Mouse (Mus musculus): ENCODE results near the gene Aco1. TPM values are rescaled to one million over a fixed set of nuclear protein-coding genes. Genes with fewer than 3 reads are reported as not detected.

The Aco1 gene
- polyA plus RNA-seq, 1 experiment: 28.7 TPM

DNA sequence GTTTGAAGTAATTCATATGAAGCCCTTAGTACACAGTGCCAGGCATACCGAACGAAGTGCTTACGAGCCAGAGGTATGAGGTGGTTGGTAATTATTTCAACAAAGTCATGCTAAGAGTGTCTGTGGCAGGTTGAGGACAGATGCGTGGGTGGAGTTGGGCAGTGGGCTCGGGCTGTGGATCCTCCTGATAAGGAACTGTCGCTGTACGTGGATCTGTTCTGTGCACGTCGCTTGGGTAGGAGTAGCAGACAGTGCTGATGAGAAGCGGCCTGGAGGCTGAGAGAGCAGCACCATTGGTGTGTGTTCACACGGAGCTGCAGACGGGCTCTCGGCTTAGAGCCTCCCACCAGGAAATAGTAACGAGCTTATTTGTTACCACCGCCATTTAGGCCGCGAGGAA lies 35.7 kb downstream of the Aco1 start:
- H3K4me3 ChIP-seq (ENCODE audit: insufficient read depth, low read length): no peak overlapping the region
- no peak overlapping the region for H3K27ac ChIP-seq (ENCODE audit: insufficient read depth, low read length)
- no peaks in the 10 kb centered on the region for H3K4me1 ChIP-seq (ENCODE audit: control insufficient read depth, insufficient read depth, low read length)
- no peak for TF ChIP-seq CTCF (IDR thresholded peaks at IDR 0.05; ENCODE audit: extremely low read depth, insufficient read depth, low read length)

DNA sequence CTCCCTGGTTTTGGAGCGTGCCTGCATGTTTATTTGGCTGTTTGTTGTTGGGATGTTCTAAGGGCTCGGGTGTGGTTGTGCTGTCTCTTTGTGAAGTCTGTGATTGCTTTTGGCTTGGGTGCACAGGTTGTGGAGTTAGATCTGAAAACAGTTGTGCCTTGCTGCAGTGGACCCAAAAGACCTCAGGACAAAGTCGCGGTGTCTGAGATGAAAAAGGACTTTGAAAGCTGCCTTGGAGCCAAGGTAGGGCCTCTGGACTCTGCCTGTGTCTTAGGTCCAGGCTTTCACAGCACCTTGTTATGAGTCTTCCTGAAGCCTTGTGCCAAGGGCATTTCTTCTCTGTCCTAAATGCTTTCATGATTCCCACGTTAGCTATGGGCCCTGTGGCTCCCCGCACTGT lies 37.2 kb downstream of the Aco1 start:
- TF ChIP-seq CTCF (IDR thresholded peaks at IDR 0.05; ENCODE audit: extremely low read depth, insufficient read depth, low read length) (no peak), POLR2A (IDR thresholded peaks at IDR 0.05; ENCODE audit: extremely low read depth, insufficient read depth, low read length) (no peak)
- no peak overlapping the region for H3K27ac ChIP-seq (ENCODE audit: insufficient read depth, low read length)

DNA sequence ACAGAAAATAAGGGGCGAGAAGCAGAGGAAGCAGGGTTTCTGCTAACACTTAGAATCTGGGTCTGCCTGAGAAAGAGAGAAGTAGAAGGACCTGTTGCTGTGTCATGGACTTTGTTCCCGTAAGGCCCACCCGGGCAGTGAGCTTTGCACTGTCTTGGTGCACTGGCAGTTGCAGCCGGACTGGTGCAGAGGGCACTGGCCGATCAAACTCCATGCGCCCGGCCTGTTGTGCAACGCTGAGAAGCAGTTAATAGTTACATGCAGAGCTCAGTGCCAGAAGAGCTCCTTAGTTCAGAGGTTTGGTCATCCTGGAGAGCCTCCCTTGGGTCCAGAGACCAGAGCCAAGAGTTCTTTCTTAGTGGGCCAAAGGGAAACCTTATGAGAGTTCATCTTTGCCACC lies 38.8 kb downstream of the Aco1 start:
- H3K4me1 ChIP-seq (ENCODE audit: control insufficient read depth, insufficient read depth, low read length): no peaks in the 10 kb centered on the region
- no peak overlapping the region for H3K4me3 ChIP-seq (ENCODE audit: insufficient read depth, low read length)
- no peak overlapping the region for H3K27ac ChIP-seq (ENCODE audit: insufficient read depth, low read length)
- TF ChIP-seq POLR2A (IDR thresholded peaks at IDR 0.05; ENCODE audit: extremely low read depth, insufficient read depth, low read length) (no peak), CTCF (IDR thresholded peaks at IDR 0.05; ENCODE audit: extremely low read depth, insufficient read depth, low read length) (no peak)

More for the DNA sequence above, 37.2 kb downstream of the Aco1 start:
- no peak overlapping the region for H3K4me3 ChIP-seq (ENCODE audit: insufficient read depth, low read length)
- H3K4me1 ChIP-seq (ENCODE audit: control insufficient read depth, insufficient read depth, low read length): no peaks in the 10 kb centered on the region

DNA sequence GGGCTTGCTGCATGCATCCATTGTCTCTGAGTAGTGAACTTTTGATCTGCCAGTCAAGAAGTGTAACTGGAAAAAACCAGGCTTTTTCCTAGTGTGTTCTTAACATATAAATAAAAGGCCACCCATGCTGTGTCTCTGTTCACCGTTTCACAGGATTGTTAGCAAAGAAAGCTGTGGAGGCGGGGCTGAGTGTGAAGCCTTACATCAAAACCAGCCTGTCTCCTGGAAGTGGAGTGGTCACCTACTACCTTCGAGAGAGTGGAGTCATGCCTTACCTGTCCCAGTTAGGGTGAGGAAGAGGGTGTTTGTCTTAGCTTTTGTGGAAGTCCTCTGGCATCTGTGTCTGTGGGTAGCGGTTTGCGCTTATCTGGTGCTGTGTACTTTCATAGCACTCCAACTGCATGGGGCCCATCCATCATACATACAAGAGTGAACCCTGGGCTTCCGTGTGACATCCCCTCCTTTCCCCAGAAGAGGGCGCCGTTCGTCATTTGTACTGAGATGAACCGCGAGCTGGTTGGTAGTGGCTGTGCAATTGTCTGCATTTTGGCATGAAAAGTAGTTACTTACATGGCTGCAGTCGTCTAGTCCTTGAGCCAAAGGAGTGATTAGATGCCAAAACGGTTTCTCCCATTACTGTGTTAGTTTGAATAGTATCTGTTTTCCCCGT lies 39.9 kb downstream of the Aco1 start:
- TF ChIP-seq POLR2A (IDR thresholded peaks at IDR 0.05; ENCODE audit: extremely low read depth, insufficient read depth, low read length): no peak
- TF ChIP-seq CTCF (IDR thresholded peaks at IDR 0.05; ENCODE audit: extremely low read depth, insufficient read depth, low read length): peak; percentile 59

DNA sequence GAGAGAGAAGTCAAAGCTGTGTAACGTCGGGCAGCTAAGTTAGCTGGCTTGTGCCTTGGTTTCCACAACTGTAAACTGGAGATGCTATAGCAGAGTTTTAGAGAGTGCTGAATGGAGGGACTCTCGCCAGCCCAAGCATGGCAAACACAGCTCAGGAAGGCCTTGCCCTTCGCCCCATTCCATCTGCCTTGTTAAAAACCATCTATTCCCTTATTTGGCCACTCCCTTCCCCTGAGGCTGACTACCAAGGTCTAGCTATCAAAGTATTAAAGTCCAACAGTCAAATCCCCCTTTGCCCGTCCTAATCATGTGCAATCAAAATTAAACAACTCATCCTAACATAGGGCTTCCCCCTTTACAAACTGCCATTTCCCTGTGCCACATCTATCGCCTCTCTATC lies 40.9 kb downstream of the Aco1 start:
- H3K4me1 ChIP-seq (ENCODE audit: control insufficient read depth, insufficient read depth, low read length): no peaks in the 10 kb centered on the region

More for the DNA sequence above, 39.9 kb downstream of the Aco1 start:
- Histone ChIP-seq H3K4me3 (ENCODE audit: insufficient read depth, low read length) (no peak overlapping the region), H3K27ac (ENCODE audit: insufficient read depth, low read length) (no peak overlapping the region), H3K4me1 (ENCODE audit: control insufficient read depth, insufficient read depth, low read length) (no peaks in the 10 kb centered on the region)

DNA sequence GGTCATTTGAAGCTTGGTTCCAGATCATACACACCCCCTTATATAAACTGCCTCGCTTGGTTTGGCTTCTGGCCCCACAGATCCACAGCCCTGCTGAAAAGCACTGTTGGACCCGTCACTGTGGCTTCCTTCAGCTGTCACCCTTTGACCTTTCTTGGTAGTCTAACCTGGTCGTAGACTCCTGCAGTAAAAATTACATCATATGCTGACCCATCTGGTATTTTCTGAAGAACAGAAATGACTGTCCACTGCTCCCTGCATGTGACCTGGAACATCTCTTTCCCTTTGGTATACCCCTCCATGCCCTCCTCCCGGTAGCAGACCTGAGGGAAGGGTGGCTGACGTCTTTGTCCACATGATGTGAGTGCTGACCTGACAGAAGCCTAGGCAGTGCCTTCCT lies 41.6 kb downstream of the Aco1 start:
- H3K27ac ChIP-seq (ENCODE audit: insufficient read depth, low read length): no peak overlapping the region
- no peak for TF ChIP-seq POLR2A (IDR thresholded peaks at IDR 0.05; ENCODE audit: extremely low read depth, insufficient read depth, low read length)
- TF ChIP-seq CTCF (IDR thresholded peaks at IDR 0.05; ENCODE audit: extremely low read depth, insufficient read depth, low read length): no peak
- no peak overlapping the region for H3K4me3 ChIP-seq (ENCODE audit: insufficient read depth, low read length)
- H3K4me1 ChIP-seq (ENCODE audit: control insufficient read depth, insufficient read depth, low read length): no peaks in the 10 kb centered on the region

More for the DNA sequence above, 40.9 kb downstream of the Aco1 start:
- no peak for TF ChIP-seq CTCF (IDR thresholded peaks at IDR 0.05; ENCODE audit: extremely low read depth, insufficient read depth, low read length)
- no peak for TF ChIP-seq POLR2A (IDR thresholded peaks at IDR 0.05; ENCODE audit: extremely low read depth, insufficient read depth, low read length)
- Histone ChIP-seq H3K27ac (ENCODE audit: insufficient read depth, low read length) (no peak overlapping the region), H3K4me3 (ENCODE audit: insufficient read depth, low read length) (no peak overlapping the region)

DNA sequence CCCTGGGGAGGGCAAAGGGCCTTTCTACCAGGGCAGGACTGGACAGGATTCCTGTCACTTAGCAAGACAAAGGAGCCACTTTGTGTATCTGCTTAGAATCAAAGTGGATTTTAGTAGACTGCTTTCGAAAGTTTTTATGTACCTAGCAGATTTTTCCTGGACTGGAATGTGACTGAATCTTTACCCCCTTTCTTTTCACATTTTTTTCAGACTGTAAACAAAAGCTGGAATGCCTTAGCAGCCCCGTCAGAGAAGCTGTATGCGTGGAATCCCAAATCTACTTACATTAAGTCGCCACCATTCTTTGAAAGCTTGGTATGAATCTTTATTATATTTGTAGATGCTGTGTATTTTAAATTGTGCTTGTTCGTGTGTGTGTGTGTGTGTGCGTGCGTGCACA lies 45.1 kb downstream of the Aco1 start:
- no peaks in the 10 kb centered on the region for H3K4me1 ChIP-seq (ENCODE audit: control insufficient read depth, insufficient read depth, low read length)
- no peak overlapping the region for H3K4me3 ChIP-seq (ENCODE audit: insufficient read depth, low read length)
- TF ChIP-seq CTCF (IDR thresholded peaks at IDR 0.05; ENCODE audit: extremely low read depth, insufficient read depth, low read length): no peak
- TF ChIP-seq POLR2A (IDR thresholded peaks at IDR 0.05; ENCODE audit: extremely low read depth, insufficient read depth, low read length): no peak
- no peak overlapping the region for H3K27ac ChIP-seq (ENCODE audit: insufficient read depth, low read length)

DNA sequence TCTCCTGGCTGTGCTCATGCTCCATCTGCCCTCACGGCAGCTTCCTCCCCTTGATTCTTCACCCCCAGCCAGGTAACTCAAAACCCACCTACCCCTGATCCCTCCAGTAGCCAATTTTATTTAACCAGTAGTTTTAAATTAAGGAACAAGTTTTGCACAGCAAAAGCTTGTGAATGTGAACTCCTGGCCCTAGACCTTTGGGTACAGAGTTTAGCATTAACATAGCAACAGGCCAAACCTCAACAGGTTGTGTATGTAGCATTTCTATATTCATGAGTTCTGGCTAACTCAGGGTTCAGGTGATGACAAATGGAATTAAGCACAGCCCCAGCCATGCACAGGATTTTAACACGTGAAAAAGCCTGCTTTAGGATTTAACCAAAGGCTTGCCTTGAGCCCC lies 49.4 kb downstream of the Aco1 start:
- Histone ChIP-seq H3K27ac (ENCODE audit: insufficient read depth, low read length) (no peak overlapping the region), H3K4me1 (ENCODE audit: control insufficient read depth, insufficient read depth, low read length) (no peaks in the 10 kb centered on the region), H3K4me3 (ENCODE audit: insufficient read depth, low read length) (no peak overlapping the region)
- TF ChIP-seq CTCF (IDR thresholded peaks at IDR 0.05; ENCODE audit: extremely low read depth, insufficient read depth, low read length) (no peak), POLR2A (IDR thresholded peaks at IDR 0.05; ENCODE audit: extremely low read depth, insufficient read depth, low read length) (no peak)

DNA sequence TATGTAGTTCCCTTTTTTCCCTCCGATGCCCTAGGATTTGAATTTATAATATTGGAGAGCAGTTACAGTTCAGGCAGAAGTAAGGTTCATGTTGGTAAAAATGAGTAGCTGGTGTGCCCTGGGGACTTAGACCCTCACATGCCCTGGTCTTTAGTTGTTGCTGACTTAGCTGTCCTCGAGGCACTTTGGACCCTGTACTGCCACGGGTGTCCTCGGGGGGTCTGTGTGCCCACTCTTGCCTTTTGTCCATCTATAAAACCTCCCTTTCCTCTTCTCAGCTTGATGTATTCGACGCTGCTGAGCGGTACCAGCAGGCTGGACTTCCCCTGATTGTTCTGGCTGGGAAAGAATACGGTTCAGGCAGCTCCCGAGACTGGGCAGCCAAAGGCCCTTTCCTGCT lies 50.6 kb downstream of the Aco1 start:
- H3K4me3 ChIP-seq (ENCODE audit: insufficient read depth, low read length): no peak overlapping the region
- H3K27ac ChIP-seq (ENCODE audit: insufficient read depth, low read length): no peak overlapping the region
- no peak for TF ChIP-seq POLR2A (IDR thresholded peaks at IDR 0.05; ENCODE audit: extremely low read depth, insufficient read depth, low read length)
- H3K4me1 ChIP-seq (ENCODE audit: control insufficient read depth, insufficient read depth, low read length): no peaks in the 10 kb centered on the region

DNA sequence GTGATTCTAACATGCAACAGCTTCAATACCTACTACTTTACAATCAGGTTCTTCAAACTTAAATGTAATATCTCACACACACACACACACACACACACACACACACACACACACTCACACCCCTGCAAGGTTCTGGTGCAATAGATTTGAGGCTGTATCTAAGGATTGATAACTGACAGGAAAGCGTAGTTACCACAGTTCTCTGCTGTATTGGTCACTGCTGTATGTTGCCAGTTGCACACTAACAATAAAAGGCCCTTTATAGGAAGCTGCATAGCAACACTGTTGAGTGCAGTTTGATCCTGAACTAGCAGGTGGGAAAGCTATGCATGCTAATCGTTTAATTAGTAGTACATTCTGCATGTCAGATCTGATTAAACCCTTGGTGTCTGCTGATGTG lies 52.5 kb downstream of the Aco1 start:
- TF ChIP-seq POLR2A (IDR thresholded peaks at IDR 0.05; ENCODE audit: extremely low read depth, insufficient read depth, low read length) (no peak), CTCF (IDR thresholded peaks at IDR 0.05; ENCODE audit: extremely low read depth, insufficient read depth, low read length) (no peak)
- Histone ChIP-seq H3K4me1 (ENCODE audit: control insufficient read depth, insufficient read depth, low read length) (no peaks in the 10 kb centered on the region), H3K4me3 (ENCODE audit: insufficient read depth, low read length) (no peak overlapping the region), H3K27ac (ENCODE audit: insufficient read depth, low read length) (no peak overlapping the region)

Measured in cortical plate, adult 2 months (tissue).